Mouse (Mus musculus) right cerebral cortex, adult 18-20 months (tissue): Measurements from ENCODE around the gene Ddx42.
"Not testable (repeated sequence)": the region's sequence is repeated elsewhere in the genome, so short reads cannot be mapped to it uniquely, and the experiment has no call there.

Experiments used
- DNase-seq: peaks from one replicate; pipeline ENCODE4 v3.0.0; 2022; ENCODE audit warnings: mixed read lengths

The Ddx42 gene

DNA sequence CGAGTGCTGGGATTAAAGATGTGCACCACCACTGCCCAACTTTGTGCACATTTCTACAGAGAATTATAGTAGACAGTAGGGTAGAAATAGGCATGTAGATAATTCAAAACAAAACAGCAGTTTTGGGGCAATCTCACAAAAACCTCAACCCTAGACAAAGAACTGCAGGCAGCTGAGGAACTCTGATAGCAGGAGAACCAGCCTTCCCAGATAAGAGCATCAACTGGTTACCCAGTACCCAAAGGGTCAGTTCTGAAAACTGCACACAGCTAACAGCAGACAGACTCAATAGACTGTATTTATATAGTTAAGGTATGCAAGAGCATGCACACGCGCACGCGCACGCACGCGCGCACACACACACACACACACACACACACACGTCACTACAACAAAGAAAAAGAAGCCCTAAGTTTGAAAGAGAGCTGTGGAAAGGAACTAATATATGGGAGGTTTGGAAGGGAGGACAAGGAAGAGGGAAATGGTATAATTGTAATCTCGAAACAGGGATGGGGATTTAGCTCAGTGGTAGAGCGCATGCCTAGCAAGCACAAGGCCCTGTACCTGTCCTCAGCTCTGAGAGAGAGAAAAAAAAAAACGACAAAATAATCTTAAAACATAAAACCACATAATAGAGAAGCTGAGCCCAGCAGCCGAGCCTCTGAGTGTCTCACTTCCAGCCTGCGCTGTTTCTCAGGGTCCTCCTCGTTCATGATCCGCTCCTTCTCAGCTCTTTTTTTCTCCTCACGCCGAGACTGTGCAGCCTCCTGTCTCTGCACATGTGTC is 15.2 kb upstream of the Ddx42 start:
- no peak for DNase-seq

DNA sequence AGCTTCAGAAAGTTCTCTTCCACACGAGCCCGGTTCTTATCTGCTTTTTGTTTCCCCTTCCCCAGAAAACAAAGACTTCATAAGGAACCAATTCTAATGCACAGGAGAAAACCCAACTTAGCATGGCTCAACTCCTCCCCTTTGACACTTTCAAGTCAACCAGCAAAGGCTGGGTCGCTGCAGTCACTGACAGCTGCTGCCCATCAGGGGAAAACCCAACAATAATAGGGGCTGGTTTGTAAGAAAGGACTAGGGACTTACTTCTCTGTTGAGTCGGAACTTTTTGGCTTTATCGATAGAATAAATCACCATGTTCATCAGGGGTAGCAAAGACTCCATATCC is 14.6 kb upstream of the Ddx42 start, which contains the start of gene Strada:
TSS of gene Strada (minus strand) at position 46 of the 343 bp plus-strand sequence.
- DNase-seq, result no peak

DNA sequence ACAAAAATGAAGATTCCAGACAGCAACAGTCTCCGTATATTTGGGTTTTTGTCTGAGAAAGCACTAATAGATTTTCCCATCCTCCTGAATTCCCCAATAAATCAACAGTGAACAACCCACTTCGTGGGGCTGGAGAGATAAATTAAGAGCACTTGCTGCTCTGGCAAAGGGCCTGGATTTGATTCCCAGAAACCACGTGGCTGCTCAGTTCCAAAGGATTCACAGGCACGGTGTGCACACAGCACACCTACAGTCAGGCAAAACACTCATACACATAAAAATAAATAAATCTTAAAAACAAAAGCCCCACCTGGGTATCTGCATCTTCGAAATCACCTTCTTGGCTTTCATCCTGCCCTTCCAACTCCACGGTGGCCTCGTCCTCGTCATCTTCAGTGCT is 4.0 kb upstream of the Ddx42 start:
- DNase-seq, result no peak

DNA sequence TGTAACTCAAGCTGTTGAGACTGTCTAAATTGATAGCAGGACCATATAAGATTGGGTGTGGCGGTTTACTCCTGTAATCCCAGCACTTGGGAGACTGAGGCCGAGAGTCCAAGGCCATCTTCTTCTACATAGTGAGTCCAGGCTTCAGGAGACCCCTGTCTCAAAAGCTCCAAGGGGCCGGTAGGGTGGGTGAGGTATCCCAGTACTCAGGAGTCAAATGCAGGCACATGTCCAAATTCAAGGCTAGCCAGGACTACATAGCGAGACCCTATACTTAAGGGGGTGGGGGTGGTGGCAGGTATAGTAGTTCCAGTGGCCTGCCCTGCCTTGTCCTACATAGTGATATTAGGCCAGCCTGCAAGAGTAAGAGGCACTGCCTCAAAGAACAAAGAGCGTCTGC is 1.9 kb upstream of the Ddx42 start:
- DNase-seq, result no peak

DNA sequence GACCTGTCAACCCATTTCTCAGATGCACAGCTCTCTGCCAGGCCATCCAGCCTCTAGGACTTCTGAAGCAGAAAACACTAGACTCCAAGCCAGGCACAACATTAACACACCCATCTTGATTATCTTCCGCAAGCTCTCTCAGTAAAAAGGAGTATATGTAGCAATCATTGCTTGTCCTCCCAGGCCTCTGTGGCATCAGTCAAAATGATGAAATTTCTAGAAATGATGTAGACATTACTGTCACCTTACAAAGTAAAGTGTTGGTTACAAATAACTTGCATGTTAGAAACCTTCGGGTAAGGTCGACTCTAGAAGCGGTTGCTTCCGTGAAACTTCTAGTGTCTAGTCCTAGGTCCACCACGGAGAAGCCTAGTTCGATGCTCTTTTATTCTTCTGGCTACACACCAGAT is 1.3 kb upstream of the Ddx42 start:
- DNase-seq, result no peak

DNA sequence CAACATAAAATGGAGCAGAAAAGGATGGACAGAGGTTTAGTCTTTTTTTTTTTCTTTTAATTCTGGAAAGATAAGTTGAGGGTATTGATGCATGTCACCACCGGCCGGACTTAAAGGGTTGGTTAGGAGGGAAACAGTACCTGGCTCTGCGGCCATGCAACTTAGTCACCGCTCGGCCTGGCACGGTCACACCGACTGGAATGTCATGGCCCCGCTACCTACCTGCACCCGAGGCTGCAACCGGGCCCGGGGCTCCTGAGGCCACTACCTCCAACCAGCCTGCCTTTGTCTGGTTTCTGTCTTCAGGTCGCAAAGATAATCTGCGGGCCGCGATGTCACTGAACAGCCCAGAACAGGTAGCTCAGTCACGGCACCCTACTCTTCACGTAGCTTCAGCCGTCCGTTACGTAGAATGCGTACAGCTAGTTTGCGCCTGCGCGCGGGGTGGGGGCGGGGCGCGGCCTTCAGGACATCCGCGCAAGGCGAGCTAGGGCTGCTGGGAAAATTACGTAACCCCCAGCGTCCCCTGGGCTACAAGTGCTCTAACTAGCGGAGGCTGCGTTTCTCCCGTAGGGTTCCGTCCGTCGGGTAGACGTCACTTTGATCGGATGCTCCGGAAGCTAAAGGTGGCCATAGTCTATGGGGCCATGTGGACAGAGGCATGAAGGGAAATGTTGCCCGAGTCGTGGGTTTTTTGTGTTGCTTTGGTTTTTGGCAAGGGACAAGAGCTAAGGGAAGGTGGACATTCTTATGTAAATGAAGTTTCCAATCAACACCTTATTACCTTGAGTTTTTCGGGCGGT is 598 bp upstream of the Ddx42 start, which contains the start of gene Ccdc47:
TSS of gene Ccdc47 (minus strand) at position 418 of the 803 bp plus-strand sequence.
- peak; percentile 99 for DNase-seq

DNA sequence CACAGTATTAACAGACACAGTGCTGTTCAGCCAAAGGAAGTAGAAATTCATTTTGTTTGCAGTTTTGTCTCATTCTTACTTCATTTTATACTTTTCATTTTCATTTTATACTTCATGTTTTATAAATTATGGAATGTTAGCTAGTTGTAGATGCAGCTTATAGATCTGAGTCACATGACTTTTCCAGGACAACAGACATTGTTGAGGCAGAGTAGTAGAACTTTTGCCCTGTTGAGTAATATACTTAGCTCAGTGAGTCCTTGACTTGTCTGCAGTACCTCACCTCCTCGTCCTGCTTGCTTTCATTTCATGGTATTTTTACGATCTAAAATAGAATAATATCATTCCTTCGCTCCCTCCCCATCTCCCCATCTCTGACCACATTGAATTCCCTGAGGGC is 3.9 kb downstream of the Ddx42 start:
- no peak for DNase-seq

DNA sequence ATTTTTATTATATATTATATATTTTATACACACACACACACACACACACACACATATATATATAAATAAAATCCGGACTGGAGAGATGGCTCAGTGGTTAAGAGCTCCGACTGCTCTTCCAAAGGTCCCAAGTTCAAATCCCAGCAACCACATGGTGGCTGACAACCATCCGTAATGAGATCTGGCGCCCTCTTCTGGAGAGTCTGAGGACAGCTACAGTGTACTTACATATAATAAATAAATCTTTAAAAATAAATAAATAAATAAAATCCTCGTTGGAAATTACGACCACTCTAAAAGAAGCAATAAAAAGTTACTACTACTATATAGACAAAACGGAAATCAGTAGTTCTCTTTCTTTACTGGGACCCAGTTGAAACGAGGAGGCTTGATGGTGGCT is 17.3 kb downstream of the Ddx42 start:
- not testable (repeated sequence) for DNase-seq

DNA sequence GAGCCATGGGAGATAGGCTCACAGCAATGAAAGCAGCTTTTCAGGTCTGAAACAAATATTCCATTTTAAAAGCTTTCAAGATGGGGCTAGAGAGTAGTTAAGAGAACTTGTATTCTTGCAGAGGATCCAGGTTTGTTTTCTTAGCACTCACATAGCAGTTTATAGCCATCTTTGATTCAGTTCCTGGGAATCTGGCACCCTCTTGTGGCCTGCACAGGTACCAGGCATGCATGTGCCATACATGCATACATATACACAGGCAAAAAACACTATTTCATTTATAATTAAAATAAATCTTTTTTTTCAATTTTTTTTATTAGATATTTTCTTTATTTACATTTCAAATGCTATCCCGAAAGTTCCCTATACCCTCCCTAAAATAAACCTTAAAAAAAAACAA is 30.1 kb downstream of the Ddx42 start:
- no peak for DNase-seq

DNA sequence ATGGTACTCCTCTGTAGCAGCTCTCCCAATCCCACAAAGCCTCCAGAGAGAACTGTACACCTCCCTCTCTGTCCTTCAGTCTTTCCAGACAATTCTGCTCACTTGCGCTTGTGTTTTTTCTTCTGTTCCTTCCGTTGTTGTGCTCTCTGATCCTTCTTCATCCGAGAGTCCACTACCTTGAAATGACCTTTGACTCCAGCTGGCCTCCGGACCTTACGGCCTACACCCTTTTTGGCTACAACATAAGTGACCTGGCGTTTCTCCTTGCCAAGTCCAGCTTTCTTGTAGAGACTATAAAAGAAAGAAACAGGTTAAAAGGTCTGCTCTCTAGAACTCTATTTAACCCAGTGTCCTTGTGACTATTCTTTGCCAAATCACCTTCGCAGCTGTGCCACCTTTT is 32.6 kb downstream of the Ddx42 start:
- no peak for DNase-seq

DNA sequence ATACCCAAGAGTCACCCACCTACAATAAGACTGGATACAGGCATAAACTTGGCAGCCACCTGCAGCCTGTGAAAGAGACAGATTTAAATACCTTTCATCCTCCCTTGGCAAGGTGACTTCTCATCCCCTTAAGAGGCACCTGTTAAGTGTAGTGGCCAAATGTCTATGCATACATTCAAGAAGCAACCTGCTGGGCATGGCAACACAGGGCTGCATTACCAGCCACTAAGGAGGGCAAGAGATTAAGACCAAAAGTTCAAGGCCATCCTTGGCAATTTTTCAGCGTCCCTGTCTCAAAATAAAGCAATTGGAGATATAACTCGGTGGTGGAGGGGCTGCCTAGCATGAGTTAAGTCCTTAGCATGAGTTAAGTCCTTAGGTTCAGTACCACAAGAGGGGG is 38.0 kb downstream of the Ddx42 start:
- no peak for DNase-seq

DNA sequence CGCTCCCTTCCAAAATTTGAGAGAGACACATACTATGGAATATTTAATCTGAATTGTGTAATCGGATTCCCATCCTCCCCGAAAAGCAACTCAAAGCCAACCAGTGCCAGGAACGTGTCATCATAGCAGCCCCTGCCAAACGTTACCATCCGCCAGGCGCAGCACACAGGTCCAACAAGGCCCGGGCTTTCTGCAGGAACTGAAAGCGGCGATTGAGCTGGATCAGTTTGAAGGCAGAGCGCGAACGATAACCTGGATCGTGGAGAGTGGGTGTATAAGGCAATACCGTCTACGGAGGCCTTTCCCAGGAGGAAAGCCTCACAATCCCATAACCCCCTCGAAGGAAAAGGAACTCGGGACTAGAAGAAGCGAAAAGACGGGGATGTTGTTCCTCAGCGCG is 38.4 kb downstream of the Ddx42 start:
- DNase-seq, result no peak

DNA sequence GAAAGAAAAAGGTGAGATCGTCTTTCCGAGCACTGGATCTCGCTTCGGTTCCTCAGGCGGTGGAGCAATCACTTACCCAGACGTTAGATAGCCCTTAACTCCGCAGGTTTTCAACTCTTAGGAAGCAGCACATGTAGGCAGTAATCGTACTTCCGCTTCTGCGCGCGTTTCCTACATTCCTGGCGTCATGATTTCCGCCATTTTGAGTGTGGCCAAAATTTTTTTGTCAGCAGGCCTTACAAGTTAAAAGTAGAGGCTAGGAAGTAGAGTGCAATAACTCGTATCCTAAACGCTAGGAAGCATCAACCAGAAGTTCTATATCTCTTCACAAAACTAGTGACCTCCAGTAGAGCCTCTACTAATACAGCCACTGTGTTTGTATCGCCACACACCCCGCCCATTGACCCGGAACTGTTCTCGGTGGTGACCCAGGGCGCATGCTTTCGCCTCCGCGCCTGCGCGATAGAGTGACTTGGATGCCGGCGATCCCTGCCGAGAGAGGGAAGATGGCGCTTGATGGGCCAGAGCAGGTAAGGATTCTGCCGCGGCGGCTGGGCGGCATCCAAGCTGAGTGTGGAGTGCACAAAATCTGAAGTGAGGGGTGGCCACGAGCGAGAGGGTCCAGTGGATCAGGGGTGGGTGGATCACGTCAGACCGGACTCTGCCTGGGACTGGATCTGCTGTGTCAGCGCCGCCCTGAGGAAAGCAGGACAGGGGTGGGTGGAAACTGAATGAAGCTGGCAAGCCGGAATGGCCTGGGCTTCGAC is 39.1 kb downstream of the Ddx42 start, which contains the start of the genes Ftsj3 and Psmc5:
TSS of gene Ftsj3 (minus strand) at position 395 of the 767 bp plus-strand sequence.
TSS of gene Psmc5 (plus strand) at position 470 of the 767 bp plus-strand sequence.
- DNase-seq, result peak; percentile 97

DNA sequence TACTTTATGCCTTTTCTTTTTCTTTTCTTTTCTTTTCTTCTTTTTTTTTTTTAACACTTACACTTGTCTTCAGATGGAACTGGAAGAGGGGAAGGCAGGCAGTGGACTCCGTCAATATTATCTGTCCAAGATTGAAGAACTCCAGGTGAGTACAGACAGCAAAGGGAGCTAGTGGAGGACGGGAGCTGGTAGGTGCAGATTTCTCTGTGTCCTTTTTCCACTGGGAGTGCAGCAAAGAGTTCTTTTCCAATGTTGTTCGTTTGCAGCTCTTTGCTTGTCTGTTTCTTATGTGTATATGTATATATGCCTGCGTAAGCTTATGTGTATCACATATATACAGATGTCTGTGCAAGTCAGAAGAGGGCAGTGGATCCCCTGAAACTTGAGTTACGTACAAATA is 40.0 kb downstream of the Ddx42 start:
- DNase-seq, result no peak

DNA sequence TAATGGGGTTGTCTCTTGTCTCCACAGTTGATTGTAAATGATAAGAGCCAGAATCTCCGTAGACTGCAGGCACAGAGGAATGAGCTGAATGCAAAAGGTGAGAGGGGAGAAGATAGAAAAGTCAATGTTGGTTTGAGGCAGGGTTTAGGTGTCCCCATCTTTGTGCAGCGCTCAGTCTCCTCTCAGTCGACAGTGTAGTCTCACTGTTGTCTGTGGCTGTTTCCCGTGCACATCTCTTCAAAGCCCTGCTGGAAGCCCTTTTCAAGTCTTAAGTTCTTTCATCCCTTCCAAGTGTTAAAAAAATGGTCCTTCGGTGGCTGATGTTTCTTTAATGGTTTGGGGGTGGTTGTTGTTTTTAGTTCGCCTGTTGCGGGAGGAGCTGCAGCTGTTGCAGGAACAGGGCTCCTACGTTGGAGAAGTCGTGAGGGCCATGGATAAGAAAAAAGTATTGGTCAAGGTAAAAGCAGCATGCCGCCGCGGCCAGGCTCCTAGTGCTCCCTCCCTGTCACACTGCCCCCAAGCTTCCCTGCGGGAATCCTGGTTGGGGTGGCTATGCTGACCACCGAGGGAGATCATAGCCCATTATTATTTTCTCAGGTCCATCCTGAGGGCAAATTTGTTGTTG is 44.2 kb downstream of the Ddx42 start:
- DNase-seq, result no peak

DNA sequence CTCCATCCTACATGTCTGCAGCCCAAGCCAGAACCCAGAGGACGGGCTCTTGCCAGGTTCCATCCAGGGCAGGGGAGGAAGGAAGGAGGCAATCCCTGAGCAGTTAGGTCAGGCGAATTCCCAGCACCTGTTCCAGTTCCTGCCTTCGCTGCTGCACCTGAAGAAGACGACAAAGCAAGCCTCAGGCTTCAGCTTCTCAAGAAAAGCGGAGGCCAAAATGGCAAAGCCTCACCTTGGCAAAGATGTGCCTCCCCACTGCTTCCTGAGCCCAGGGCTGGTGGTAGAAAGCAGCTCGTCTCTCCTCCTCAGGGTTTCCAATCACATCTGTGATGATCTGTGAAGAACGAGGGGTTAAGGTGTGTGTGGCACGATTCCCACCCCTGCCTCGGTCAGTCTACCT is 47.2 kb downstream of the Ddx42 start:
- DNase-seq, result no peak

DNA sequence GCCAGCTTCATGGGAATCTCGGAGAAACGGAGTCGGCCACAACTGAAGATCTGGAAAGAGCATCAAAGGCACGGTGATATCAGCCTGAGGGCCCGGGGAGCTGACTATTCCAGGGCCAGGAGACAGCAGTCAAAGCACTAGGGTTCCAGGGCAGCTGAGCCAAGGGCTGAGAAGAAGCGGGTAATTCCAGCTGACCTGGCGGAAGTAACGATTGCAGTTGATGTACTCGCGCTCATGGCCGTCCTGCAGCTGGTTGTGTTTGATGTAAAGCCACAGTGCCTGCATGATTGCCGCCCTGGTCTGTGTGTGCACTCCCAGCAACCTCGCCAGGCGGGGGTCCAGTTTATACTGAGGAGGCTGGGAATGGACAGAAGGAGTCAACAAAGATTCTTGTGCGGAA is 48.3 kb downstream of the Ddx42 start:
- no peak for DNase-seq

DNA sequence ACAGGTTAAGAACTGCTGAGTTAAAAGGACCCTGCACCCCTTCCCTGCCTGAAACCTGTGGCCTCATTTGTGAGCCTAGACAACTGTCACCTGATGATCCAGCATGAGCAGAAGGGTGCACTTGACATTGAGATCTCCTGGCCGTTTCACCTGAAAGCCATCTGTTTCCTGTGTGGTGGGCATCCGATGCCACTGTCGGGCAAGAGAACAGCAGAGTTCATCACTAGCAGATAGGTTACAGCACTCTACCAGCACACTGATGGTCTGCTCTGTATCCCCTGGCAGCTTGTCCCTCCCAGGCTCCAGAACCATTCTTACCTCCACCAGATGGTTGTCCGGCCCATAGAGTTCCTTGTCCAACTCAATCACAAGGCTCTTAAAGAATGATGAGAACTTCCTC is 48.8 kb downstream of the Ddx42 start:
- DNase-seq, result no peak

DNA sequence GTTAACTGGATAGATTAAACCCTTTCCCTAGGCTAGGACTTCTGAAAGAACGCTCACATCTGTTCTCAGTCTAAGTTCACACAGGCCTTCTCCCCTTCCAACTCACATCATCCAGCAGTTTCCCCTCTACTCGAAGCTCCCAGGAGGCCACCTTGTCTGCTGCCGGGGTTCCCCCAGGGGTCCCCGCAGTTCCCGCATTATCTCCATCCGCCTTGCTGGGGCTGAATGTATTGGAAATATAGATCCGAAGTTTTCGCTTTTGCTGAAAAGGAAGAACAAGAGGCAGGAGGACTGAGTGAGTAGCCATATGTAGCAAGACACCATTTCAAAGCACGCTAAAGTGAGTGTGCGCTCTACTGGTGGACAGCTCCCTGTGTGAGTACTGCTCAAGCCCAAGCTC is 49.7 kb downstream of the Ddx42 start:
- no peak for DNase-seq

DNA sequence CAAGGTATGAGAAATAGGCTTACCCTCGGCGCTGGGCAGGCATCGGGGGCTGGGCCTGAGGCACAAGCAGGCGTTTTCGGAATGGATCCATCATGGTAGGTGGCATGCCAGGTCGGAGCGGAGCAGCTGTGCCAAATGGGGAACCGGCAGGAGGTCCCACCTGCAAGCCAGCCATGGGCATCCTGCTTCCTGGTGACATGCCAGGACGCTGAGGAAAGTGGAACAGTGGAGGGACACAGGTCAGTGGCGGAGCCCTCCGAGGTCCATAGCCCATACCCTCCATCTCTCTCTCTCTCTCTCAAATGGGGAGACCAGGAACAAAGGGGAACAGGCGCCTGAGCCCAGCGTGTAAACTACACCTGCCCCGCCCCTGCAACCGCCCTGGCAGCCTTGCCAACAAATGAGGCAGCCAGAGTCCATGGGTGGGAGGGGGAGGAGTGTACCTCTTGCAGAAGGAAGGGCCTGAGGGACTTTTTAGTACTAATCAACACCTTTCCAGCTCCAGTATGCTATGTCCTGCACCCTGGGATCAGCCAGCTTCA is 50.7 kb downstream of the Ddx42 start:
- DNase-seq, result no peak

DNA sequence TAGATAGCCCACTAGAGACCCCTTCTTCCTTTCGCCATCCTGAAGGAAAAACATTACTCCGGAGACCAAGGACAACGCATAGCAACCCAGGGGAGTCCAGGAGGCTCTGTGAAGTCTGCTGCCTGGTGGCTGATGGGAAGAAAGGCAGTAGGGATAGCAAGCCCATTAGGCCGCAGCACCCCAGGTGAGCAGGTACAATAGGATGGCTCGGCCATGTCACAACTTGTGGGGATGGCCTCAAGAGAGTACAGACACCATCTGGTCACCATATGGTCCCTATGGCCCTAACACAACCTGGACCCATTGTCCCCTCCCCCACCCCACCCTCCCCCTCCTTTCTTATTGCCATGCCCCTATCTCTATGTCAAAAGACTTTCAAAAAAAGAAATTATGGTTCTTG is 51.1 kb downstream of the Ddx42 start:
- no peak for DNase-seq

DNA sequence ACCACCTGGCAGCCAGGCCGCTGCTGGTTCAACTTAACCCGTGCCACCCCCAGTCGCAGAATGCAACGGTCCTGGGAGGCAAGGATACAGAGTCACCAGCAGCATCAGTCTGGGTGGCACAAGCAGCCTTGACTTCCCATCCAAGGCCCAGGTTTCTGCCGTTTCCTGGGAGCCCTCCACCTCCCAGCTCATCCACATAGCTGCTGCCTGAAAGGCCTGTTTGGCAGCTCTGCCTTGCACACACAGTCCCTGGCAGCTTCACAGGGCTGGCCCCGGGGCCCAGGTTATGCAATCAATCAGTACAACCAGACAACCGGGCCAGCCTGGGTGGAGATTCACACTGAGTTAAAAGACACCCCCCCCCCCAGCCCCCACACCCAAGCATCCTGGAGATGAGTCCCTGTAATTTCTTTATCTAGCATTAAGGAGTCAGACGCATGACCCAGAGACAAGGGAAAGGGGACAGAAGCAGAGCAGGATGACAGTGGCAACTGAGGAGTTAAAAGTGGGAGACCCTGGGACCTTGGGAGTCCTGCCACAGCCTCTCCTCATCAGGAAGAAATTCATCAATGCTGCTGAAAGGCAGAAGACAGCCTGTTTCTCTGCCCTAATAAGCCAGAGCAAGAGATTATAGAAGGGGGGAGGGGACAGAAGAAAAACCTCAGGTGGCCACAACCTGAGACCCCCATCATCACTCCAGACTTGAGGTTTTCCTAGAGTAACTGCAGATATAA is 51.8 kb downstream of the Ddx42 start:
- peak; percentile 67 for DNase-seq
